Mouse (Mus musculus): ENCODE results near the gene Cdc42bpa. TPM values are rescaled to one million over a fixed set of nuclear protein-coding genes. Genes with fewer than 3 reads are reported as not detected.
A peak's percentile ranks its signal among the peaks of the same experiment; 100 is the strongest.

Cdc42bpa gene
- polyA plus RNA-seq, 1 experiment from 2014 or later = 32.6 TPM

DNA sequence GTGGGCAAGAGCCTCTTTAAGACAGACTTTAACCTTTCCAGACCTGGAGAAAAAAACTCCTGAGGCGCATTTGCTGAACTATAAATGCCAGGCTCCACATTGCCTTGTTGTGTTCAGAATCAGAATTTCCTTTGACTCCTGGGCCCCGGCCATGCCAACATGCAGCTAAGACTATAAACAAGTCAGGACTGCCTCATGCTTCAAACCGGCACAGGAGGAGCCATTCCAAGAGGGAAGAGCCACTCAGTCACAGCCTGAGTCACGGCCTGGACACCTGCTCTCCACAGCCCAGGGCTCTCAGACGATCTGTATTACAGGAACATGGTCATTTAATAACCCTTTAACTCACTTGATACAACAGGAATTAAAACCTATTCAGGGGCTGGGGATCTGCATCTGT is 240.4 kb downstream of the Cdc42bpa start:
- H3K4me2 ChIP-seq (replicated peaks) = no peak overlapping the region

DNA sequence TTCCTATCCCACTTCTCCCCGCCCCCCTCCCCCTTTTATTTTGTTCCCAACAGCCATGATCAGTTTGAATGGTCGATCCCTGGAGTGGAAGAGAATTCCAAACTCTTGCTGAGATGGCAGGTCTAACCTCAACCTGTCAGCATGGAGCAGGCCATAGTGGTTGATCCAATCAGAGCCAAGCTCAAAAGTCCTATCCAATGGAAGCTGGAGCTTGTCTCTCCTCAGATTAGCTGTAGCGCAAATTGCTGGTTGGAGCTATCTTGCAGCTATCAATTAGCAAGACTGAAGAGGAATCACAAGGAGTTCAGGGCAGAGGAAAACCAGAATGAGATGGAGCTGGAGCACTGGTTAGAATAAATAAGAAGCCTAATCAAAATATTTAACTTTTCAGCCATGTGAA is 248.1 kb downstream of the Cdc42bpa start:
- H3K27me3 ChIP-seq = no peaks in the 10 kb centered on the region
- H3K4me1 ChIP-seq = no peaks in the 10 kb centered on the region
- H3K27ac ChIP-seq (replicated peaks) = no peak overlapping the region
- 82% methylated on average over 3 of the region's 3 CpGs for WGBS
- no peak for ATAC-seq (replicated peaks)
- no peaks in the 10 kb centered on the region for H3K9me3 ChIP-seq
- no peak overlapping the region for H3K4me2 ChIP-seq (replicated peaks)
- no peaks in the 10 kb centered on the region for H3K36me3 ChIP-seq
- no peak overlapping the region for H3K9ac ChIP-seq (replicated peaks)
- no peak overlapping the region for H3K4me3 ChIP-seq

More for the DNA sequence above, 240.4 kb downstream of the Cdc42bpa start:
- no peaks in the 10 kb centered on the region for H3K9me3 ChIP-seq
- 76% methylated on average over 5 of the region's 5 CpGs for WGBS
- peaks cover 5% of the 10 kb centered on the region for H3K4me1 ChIP-seq
- H3K27ac ChIP-seq (replicated peaks) = no peak overlapping the region
- H3K4me3 ChIP-seq = no peak overlapping the region
- no peak overlapping the region for H3K9ac ChIP-seq (replicated peaks)
- no peaks in the 10 kb centered on the region for H3K27me3 ChIP-seq
- no peak for ATAC-seq (replicated peaks)
- no peaks in the 10 kb centered on the region for H3K36me3 ChIP-seq

DNA sequence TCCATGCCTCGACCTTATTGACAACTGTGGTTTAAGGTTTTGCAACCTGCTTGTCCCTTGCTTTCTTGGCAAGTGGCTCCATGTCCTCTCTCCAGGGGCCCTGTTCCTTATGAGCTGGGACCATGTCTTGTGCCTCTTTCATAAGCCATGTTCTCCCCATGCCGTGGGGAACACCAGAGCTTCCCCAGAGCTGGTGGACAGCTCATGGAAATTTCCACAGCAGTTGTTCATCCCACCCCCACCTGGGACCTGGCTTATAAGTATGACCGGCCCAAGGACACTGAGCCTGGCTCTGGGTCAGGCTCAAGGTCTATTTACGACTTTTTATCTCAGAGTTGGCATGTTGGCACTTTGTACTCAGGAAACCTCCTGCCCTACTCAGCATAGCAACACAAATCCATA is 249.8 kb downstream of the Cdc42bpa start:
- Histone ChIP-seq H3K4me1 (no peaks in the 10 kb centered on the region), H3K4me3 (no peak overlapping the region), H3K9me3 (no peaks in the 10 kb centered on the region), H3K4me2 (replicated peaks) (no peak overlapping the region), H3K9ac (replicated peaks) (no peak overlapping the region), H3K27me3 (no peaks in the 10 kb centered on the region), H3K36me3 (no peaks in the 10 kb centered on the region), H3K27ac (replicated peaks) (no peak overlapping the region)
- WGBS = 80% methylated on average over 4 of the region's 4 CpGs
- no peak for ATAC-seq (replicated peaks)

DNA sequence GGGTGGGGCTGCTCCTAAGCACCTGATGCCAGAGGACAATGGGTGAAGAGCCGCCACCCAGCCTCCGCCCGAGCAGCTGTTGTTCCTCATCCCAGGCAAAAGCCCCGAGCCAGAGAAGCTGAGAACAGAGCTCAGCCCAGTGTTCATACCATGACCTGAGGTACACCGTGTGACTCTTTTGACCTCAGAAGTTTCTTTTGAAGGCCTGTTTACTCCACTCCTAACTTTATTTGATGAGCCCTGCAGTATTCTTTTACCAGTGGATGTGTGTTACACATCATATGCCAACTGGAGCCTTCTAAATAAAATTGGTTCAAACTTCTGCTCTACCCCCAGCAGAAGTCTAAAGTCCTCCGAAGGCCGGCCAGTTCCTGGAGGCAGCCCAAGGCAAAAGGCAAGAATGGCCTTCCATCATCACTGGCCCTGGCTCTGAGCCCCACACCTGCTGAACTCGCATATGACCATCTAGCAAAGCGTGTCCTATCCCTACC is 250.6 kb downstream of the Cdc42bpa start:
- Histone ChIP-seq H3K9ac (replicated peaks) (no peak overlapping the region), H3K27me3 (no peaks in the 10 kb centered on the region), H3K27ac (replicated peaks) (no peak overlapping the region), H3K4me3 (no peak overlapping the region), H3K9me3 (no peaks in the 10 kb centered on the region), H3K4me1 (no peaks in the 10 kb centered on the region), H3K4me2 (replicated peaks) (no peak overlapping the region), H3K36me3 (no peaks in the 10 kb centered on the region)
- ATAC-seq (replicated peaks) = no peak
- WGBS = 84% methylated on average over 9 of the region's 9 CpGs

DNA sequence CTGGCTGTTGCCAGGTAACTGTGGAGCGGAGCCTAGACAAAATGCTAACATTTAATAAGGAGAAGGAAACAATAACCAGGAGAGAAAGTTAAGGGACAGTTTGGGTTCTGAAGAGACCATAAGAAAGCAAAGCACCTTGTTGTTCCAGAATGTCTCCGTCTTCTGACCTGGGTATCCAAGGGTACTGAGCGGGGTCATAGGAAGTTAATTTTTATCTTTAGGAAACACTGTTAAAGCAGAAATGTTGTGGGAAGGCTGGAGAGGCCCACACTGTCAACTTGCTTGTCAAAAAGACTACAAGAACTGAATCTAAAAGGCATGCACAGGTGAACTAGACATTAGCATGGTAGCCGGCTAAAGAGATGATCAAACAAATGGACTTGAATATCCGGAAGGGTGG is 252.6 kb downstream of the Cdc42bpa start:
- Histone ChIP-seq H3K36me3 (no peaks in the 10 kb centered on the region), H3K27me3 (no peaks in the 10 kb centered on the region), H3K9ac (replicated peaks) (no peak overlapping the region), H3K4me2 (replicated peaks) (no peak overlapping the region), H3K9me3 (no peaks in the 10 kb centered on the region), H3K4me1 (no peaks in the 10 kb centered on the region), H3K4me3 (no peak overlapping the region), H3K27ac (replicated peaks) (no peak overlapping the region)
- WGBS = 92% methylated on average over 5 of the region's 5 CpGs
- no peak for ATAC-seq (replicated peaks)

DNA sequence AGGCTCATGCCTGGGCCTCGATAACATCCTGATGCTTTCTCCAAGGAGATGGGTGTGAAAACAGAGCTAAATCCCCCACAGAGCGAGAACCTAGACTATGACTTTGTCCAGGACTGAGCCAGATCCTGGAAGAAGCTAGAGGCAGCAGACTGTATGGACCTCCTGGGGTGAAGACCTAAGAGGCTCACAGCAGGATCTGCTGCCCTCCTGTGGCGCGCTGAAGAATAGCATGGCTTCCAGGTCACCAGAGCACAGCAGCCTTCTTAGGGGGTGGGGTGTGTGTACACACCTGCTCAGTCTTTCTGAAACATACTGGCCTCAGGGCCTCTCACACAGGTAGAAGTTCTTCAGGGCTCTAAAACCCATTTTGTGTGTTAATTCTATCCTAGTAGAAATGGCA is 254.8 kb downstream of the Cdc42bpa start:
- Histone ChIP-seq H3K4me3 (no peak overlapping the region), H3K27ac (replicated peaks) (no peak overlapping the region), H3K36me3 (no peaks in the 10 kb centered on the region), H3K4me1 (no peaks in the 10 kb centered on the region), H3K4me2 (replicated peaks) (no peak overlapping the region), H3K9me3 (no peaks in the 10 kb centered on the region), H3K27me3 (no peaks in the 10 kb centered on the region), H3K9ac (replicated peaks) (no peak overlapping the region)
- 0 out of 2 replicates have a peak, but pooled peaks have one; percentile 38 for ATAC-seq (replicated peaks)
- 21% methylated on average over 4 of the region's 4 CpGs for WGBS

Other genes with a start within 250 kb of the Cdc42bpa start
- not detected in 2 replicates for gene Kif28, start 215.2 kb upstream of the Cdc42bpa start, polyA plus RNA-seq (2015; fragmentation: Nextera tagmentation; extraction: Ambion mirVana)
- gene Gm10518, start 157.1 kb upstream of the Cdc42bpa start, polyA plus RNA-seq (2015; fragmentation: Nextera tagmentation; extraction: Ambion mirVana) = 0.29 TPM in 1 of 2 replicates, not detected in the other
- gene Ahctf1, start 156.8 kb upstream of the Cdc42bpa start, polyA plus RNA-seq (2015; fragmentation: Nextera tagmentation; extraction: Ambion mirVana) = 19.8 and 22.2 TPM in 2 replicates
- 4.5 and 4.6 TPM in 2 replicates for gene Coq8a, start 239.1 kb downstream of the Cdc42bpa start, polyA plus RNA-seq (2015; fragmentation: Nextera tagmentation; extraction: Ambion mirVana)

Measured in forebrain, embryonic 15.5 days (tissue).